Mouse (Mus musculus) C2C12 (cell line): ENCODE results near the gene Gprc5d. TPM values are rescaled to one million over a fixed set of nuclear protein-coding genes. Genes with fewer than 3 reads are reported as not detected.

Source experiments
- H3K27me3 ChIP-seq: one replicate; pipeline ENCODE4 v1.6.1; 2011; ENCODE audit not compliant: control insufficient read depth, insufficient read depth, insufficient read length
- H3K36me3 ChIP-seq: one replicate; pipeline ENCODE4 v1.6.1; 2011; ENCODE audit not compliant: control insufficient read depth, insufficient read depth
- H3K4me3 ChIP-seq: one replicate; pipeline ENCODE4 v1.5.1; 2011; ENCODE audit warnings: mild to moderate bottlenecking, control low read depth; ENCODE audit not compliant: poor library complexity, insufficient read depth, severe bottlenecking
- H3K79me2 ChIP-seq: one replicate; pipeline ENCODE4 v1.6.1; 2011; ENCODE audit not compliant: control insufficient read depth, insufficient read depth
- H3K79me3 ChIP-seq: one replicate; pipeline ENCODE4 v1.6.1; 2011; ENCODE audit warnings: low read depth, control low read depth
- H3ac ChIP-seq: one replicate; pipeline ENCODE3; 2011; ENCODE audit warnings: low read depth; ENCODE audit not compliant: control insufficient read depth, insufficient read length
- CEBPB ChIP-seq: IDR thresholded peaks from one replicate; pipeline ENCODE4 v1.6.1; 2011; ENCODE audit warnings: low read depth, mild to moderate bottlenecking, control low read depth, moderate library complexity
- CTCF ChIP-seq: IDR thresholded peaks from one replicate; pipeline ENCODE4 v1.5.1; 2011; ENCODE audit not compliant: control insufficient read depth, insufficient read depth, insufficient read length
- FOSL1 ChIP-seq: IDR thresholded peaks from one replicate; pipeline ENCODE4 v1.8.0; 2011; ENCODE audit warnings: mild to moderate bottlenecking, low read length; ENCODE audit not compliant: poor library complexity, insufficient read depth, severe bottlenecking
- MAX ChIP-seq: IDR thresholded peaks from one replicate; pipeline ENCODE4 v1.6.1; 2011; ENCODE audit warnings: mild to moderate bottlenecking, control low read depth
- MYOD1 ChIP-seq: IDR thresholded peaks from one replicate; pipeline ENCODE4 v1.6.1; 2011; ENCODE audit warnings: low read depth; ENCODE audit not compliant: control insufficient read depth, insufficient read length
- MYOG ChIP-seq: IDR thresholded peaks from one replicate; pipeline ENCODE4 v1.6.1; 2011; ENCODE audit not compliant: control insufficient read depth, insufficient read length; ENCODE audit errors: extremely low read depth
- USF1 ChIP-seq: IDR thresholded peaks from one replicate; pipeline ENCODE4 v1.6.1; 2011; ENCODE audit warnings: low read depth, mild to moderate bottlenecking, control low read depth, moderate library complexity
- long read RNA-seq, 2 experiments: library from polyadenylated mRNA; unstranded; transcript quantifications; one replicate each; pipeline ENCODE4 v2.0.0; 2019 to 2020
- polyA plus RNA-seq: library from polyadenylated mRNA; unstranded; fragments of >200 nt; fragmentation: generic; extraction: Trizol; gene quantifications from one replicate; pipeline ENCODE4 v1.2.1, GENCODE M21; 2012; ENCODE audit warnings: missing spikeins

The Gprc5d gene
- polyA plus RNA-seq, result not detected
- long read RNA-seq, experiment 1, result 0 reads
- long read RNA-seq, experiment 2, result 0 reads

DNA sequence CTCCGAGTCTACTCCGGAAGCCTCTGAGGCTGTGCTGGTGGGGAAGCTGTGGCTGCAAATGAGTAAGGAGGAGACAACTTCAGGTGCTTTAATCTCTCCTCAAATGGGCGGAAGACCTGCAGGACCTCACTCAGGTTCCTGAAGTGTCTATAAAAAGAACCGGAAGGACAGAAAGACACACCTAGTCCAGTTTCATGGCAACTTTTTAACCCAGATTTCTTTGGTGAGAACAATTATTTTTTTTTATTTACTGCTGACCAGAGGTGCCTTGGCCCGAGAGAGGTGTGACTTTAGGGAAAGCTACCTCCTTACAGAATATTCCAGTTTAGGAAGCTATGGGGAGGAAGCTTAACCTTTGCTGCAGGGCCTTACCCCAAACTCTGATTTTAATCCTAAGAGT is at the start of gene Gprc5d:
Gprc5d (minus strand) TSS at position 101 of the 400 bp plus-strand sequence.
- Histone ChIP-seq H3K79me2 (no peaks in the 10 kb centered on the region), H3K36me3 (no peaks in the 10 kb centered on the region), H3ac (no peak within 1 kb of the TSS), H3K79me3 (no peaks in the 10 kb centered on the region), H3K4me3 (no peak within 1 kb of the TSS), H3K27me3 (no peaks in the 10 kb centered on the region)
- TF ChIP-seq MYOD1 (no peak), FOSL1 (no peak), CEBPB (no peak)

DNA sequence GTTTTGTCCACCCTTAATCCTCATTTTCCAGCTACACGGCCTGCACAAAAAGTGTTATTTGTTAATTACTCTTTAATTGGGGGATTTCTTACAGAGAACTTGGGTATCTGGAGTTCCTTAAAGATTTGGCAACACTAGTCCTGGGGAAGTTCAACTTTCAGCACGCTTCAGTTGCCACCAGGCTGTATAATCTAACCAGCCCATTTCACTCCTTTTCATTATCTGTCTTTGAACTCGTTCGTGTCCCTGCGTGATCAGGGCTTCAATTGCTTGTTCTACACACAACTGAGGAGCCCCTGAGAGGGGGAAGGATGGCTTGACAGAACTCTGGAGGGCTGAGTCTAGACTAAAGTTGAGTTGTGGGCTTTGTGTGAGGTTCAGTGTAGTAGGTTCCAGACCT is 48.6 kb upstream of the Gprc5d start:
- no peaks in the 10 kb centered on the region for H3K27me3 ChIP-seq
- H3K4me3 ChIP-seq, result no peak overlapping the region
- H3ac ChIP-seq, result no peak overlapping the region
- H3K79me3 ChIP-seq, result no peaks in the 10 kb centered on the region
- H3K36me3 ChIP-seq, result no peaks in the 10 kb centered on the region
- TF ChIP-seq CTCF (no peak), MAX (no peak), CEBPB (no peak), MYOG (no peak), FOSL1 (no peak), MYOD1 (no peak), USF1 (no peak)
- H3K79me2 ChIP-seq, result no peaks in the 10 kb centered on the region

DNA sequence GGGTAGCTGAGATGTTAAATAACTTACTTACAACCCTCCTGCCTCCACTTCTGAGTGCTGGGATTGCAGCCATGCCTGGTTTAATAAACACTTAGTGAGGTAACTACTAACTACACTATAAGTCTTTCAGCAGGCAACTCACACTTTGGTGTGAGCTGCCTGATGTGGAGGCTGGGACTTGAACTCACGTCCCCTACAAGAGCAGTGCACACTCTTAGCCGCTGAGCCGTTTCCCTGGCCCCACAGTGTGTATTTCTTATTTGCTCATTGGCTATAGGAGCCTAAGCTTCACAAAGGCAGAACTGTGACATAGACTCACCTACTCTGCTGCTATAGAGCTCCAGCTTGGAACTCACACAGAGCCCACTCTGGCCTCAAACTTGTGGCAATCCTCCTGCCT is 48.2 kb upstream of the Gprc5d start:
- Histone ChIP-seq H3ac (no peak overlapping the region), H3K4me3 (no peak overlapping the region), H3K36me3 (no peaks in the 10 kb centered on the region), H3K79me3 (no peaks in the 10 kb centered on the region), H3K27me3 (no peaks in the 10 kb centered on the region), H3K79me2 (no peaks in the 10 kb centered on the region)
- TF ChIP-seq CEBPB (no peak), FOSL1 (no peak), CTCF (no peak), MAX (no peak), MYOG (no peak), USF1 (no peak), MYOD1 (no peak)

DNA sequence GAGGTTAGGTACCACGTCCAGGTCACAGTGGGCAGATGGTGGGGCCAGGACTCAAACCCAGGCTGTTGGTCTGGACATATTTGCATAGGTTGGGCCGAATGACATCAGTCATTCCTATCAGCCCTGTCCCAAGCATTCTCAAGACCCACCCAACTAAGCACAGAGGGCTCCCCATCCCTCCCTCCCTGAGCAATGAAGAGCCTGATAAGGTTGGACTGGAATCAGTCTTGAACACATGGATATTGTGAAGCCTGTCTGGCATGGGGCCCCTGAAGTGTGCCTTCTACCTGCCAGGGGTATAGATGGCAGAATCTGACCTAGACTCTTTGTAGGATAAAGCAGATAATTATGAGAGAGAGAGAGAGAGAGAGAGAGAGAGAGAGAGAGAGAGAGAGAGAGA is 47.6 kb upstream of the Gprc5d start:
- Histone ChIP-seq H3ac (no peak overlapping the region), H3K27me3 (no peaks in the 10 kb centered on the region), H3K4me3 (no peak overlapping the region), H3K79me3 (no peaks in the 10 kb centered on the region), H3K79me2 (no peaks in the 10 kb centered on the region), H3K36me3 (no peaks in the 10 kb centered on the region)
- TF ChIP-seq USF1 (no peak), MYOD1 (no peak), FOSL1 (no peak), CEBPB (no peak), MAX (no peak), CTCF (no peak), MYOG (no peak)

GRCm38 (mm10) chr6:135165191-135165590 is 47.1 kb upstream of the Gprc5d start:
- H3K4me3 ChIP-seq, result no peak overlapping the region
- no peaks in the 10 kb centered on the region for H3K36me3 ChIP-seq
- no peaks in the 10 kb centered on the region for H3K79me2 ChIP-seq
- no peaks in the 10 kb centered on the region for H3K27me3 ChIP-seq
- H3ac ChIP-seq, result no peak overlapping the region
- H3K79me3 ChIP-seq, result no peaks in the 10 kb centered on the region
- TF ChIP-seq USF1, result no peak
- TF ChIP-seq CEBPB, result no peak
- TF ChIP-seq FOSL1, result no peak
- TF ChIP-seq MYOD1, result no peak
- no peak for TF ChIP-seq MAX
- no peak for TF ChIP-seq MYOG
- TF ChIP-seq CTCF, result no peak

GRCm38 (mm10) chr6:135162861-135163260 is 44.8 kb upstream of the Gprc5d start:
- H3K79me3 ChIP-seq, result no peaks in the 10 kb centered on the region
- no peaks in the 10 kb centered on the region for H3K36me3 ChIP-seq
- H3K79me2 ChIP-seq, result no peaks in the 10 kb centered on the region
- no peak overlapping the region for H3K4me3 ChIP-seq
- H3K27me3 ChIP-seq, result no peaks in the 10 kb centered on the region
- TF ChIP-seq CEBPB (no peak), MAX (no peak), MYOG (no peak), USF1 (no peak), FOSL1 (no peak), MYOD1 (no peak), CTCF (no peak)
- H3ac ChIP-seq, result no peak overlapping the region
